Mouse (Mus musculus) embryonic fibroblast, embryonic 13.5 days (primary cell): ENCODE results near the gene Oxct2a. TPM values are rescaled to one million over a fixed set of nuclear protein-coding genes. Genes with fewer than 3 reads are reported as not detected.
A peak's percentile ranks its signal among the peaks of the same experiment; 100 is the strongest.

Experiments used
- H3K27ac ChIP-seq: 2 replicates; pipeline ENCODE4 v1.5.1; 2012; ENCODE audit warnings: low read length, control low read depth, inconsistent platforms; ENCODE audit not compliant: insufficient read depth
- H3K4me1 ChIP-seq: 2 replicates; pipeline ENCODE4 v1.6.1; 2011; ENCODE audit warnings: low read length; ENCODE audit not compliant: control insufficient read depth, insufficient read depth
- H3K4me3 ChIP-seq: 2 replicates; pipeline ENCODE4 v1.5.1; 2011; ENCODE audit warnings: mild to moderate bottlenecking, control low read depth, low read length; ENCODE audit not compliant: insufficient read depth
- CTCF ChIP-seq: IDR thresholded peaks from 2 replicates; pipeline ENCODE4 v1.5.1; 2011; ENCODE audit warnings: mild to moderate bottlenecking, control low read depth, low read length, moderate library complexity, borderline replicate concordance; ENCODE audit not compliant: insufficient read depth
- POLR2A ChIP-seq: IDR thresholded peaks from 2 replicates; pipeline ENCODE4 v1.6.1; 2011; ENCODE audit warnings: low read depth, mild to moderate bottlenecking, control low read depth, low read length, moderate library complexity
- polyA plus RNA-seq: library from polyadenylated mRNA; stranded (reverse); fragments of >200 nt; gene quantifications from 2 replicates; pipeline ENCODE4 v1.2.4, GENCODE M21; 2011; ENCODE audit warnings: low read depth; ENCODE audit not compliant: missing spikeins, insufficient read length

The Oxct2a gene
- polyA plus RNA-seq, 1 experiment, result not detected

DNA sequence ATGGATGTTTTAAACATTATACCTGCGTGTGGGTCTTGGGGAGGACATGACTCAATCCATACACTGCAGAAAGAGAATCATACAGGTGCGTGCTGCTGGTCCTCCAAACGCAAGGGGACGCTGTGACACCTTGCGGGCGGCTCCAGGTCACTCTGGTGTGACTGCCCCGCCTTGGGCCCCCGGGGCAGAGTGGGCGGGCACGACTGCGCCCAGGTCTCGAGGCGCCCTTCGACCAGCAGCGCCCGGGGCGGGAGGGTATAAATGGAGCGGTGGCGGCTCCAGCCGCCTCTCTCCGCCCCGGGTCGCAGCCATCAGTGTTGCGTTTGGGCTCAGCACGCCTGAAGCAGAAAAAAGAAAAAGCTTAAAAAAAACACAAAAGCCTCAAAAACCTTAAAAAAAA, 40.9 kb downstream of the Oxct2a start:
- Histone ChIP-seq H3K27ac (peak overlapping the region; percentile 61), H3K4me3 (peak overlapping the region; percentile 95)
- TF ChIP-seq POLR2A (peak; percentile 84), CTCF (peak; percentile 69; the same call in 1 of the 2 replicates)

DNA sequence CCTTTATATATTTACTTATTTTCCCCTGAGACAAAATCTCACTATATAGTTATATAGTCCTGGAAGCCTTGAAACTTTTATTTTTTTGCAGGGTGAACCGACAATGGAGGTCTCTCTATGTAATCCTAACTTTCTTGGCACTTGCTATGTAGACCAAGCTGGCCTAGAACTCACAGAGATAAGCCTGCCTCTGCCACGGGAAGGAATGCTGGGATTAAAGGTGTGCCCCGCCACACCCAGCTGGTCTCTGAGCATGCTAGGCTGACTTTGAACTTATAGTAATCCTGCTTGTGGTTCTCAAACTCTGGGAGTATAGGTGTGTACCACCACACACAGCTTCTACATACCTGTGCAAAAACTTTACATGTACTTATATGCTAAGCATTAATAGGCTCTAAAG, 43.3 kb downstream of the Oxct2a start:
- no peak for TF ChIP-seq CTCF
- Histone ChIP-seq H3K4me3 (no peak overlapping the region), H3K4me1 (peaks cover 4% of the 10 kb centered on the region; the same call in 1 of the 2 replicates), H3K27ac (no peak overlapping the region)

More for the DNA sequence above, 40.9 kb downstream of the Oxct2a start:
- peaks cover 9% of the 10 kb centered on the region for H3K4me1 ChIP-seq

Other genes with a start within 250 kb of the Oxct2a start
- 0.35 and 2.9 TPM in 2 replicates for gene Bmp8b, start 218.5 kb downstream of the Oxct2a start, polyA plus RNA-seq
- not detected in 2 replicates for gene Oxct2b, start 207.4 kb downstream of the Oxct2a start, polyA plus RNA-seq
- 22.0 and 33.6 TPM in 2 replicates for gene Ppie, start 183.7 kb downstream of the Oxct2a start, polyA plus RNA-seq
- not detected in 2 replicates for gene Hpcal4, start 140.4 kb downstream of the Oxct2a start, polyA plus RNA-seq
- not detected in 2 replicates for gene Nt5c1a, start 122.1 kb downstream of the Oxct2a start, polyA plus RNA-seq
- gene Heyl, start 90.1 kb downstream of the Oxct2a start, polyA plus RNA-seq, result 1.3 and 2.9 TPM in 2 replicates
- 151 and 154 TPM in 2 replicates for gene Pabpc4, start 61.3 kb downstream of the Oxct2a start, polyA plus RNA-seq
- 0.70 TPM in 1 of 2 replicates, not detected in the other for gene Bmp8a, start 19.6 kb upstream of the Oxct2a start, polyA plus RNA-seq